Mouse (Mus musculus) cerebellum, adult 2 months (tissue): ENCODE measurements around the gene Krtcap3. TPM values are rescaled to one million over a fixed set of nuclear protein-coding genes. Genes with fewer than 3 reads are reported as not detected.
A peak's percentile ranks its signal among the peaks of the same experiment; 100 is the strongest.

Source experiments
- DNase-seq, 2 experiments: peaks; one replicate each; pipeline ENCODE4 v3.0.0; 2021
- H3K27ac ChIP-seq: fragments of 200-500 bp; 2 replicates; pipeline ENCODE4 v1.5.1; 2012; ENCODE audit warnings: low read length, control low read depth, inconsistent platforms; ENCODE audit not compliant: insufficient read depth
- H3K27me3 ChIP-seq: fragments of 200-500 bp; 2 replicates; pipeline ENCODE4 v1.6.1; 2012; ENCODE audit warnings: inconsistent platforms, mild to moderate bottlenecking, low read length, moderate library complexity; ENCODE audit not compliant: control insufficient read depth, insufficient read depth
- H3K4me1 ChIP-seq: fragments of 200-500 bp; 2 replicates; pipeline ENCODE4 v1.6.1; 2011; ENCODE audit warnings: low read length; ENCODE audit not compliant: control insufficient read depth, insufficient read depth
- H3K4me3 ChIP-seq: fragments of 200-500 bp; replicated peaks from 2 replicates; pipeline ENCODE3; 2011; ENCODE audit warnings: mild to moderate bottlenecking, low read depth, low read length, control low read depth; ENCODE audit not compliant: insufficient read depth
- CTCF ChIP-seq: fragments of 200-500 bp; IDR thresholded peaks from 2 replicates; pipeline ENCODE4 v1.5.1; 2011; ENCODE audit warnings: low read depth, mild to moderate bottlenecking, control low read depth, low read length, moderate library complexity, borderline replicate concordance; ENCODE audit not compliant: insufficient read depth
- POLR2A ChIP-seq: fragments of 200-500 bp; IDR thresholded peaks from 2 replicates; pipeline ENCODE4 v1.6.1; 2011; ENCODE audit warnings: low read length, control low read depth, borderline replicate concordance; ENCODE audit not compliant: insufficient read depth
- WGBS: fragments of 180-500 bp; shearing (Covaris S2); methylation state at CpG from one replicate; pipeline ENCODE4 v1.1.7; 2018; 5-methylcytosine and 5-hydroxymethylcytosine counted together
- polyA plus RNA-seq: library from polyadenylated mRNA; depleted of rRNA; stranded (reverse); fragments of >200 nt; gene quantifications from 2 replicates; pipeline ENCODE4 v1.2.3, GENCODE M21; 2012

Gene Krtcap3
- polyA plus RNA-seq, 1 experiment, result 4.3 TPM

- H3K4me1 ChIP-seq, result peaks cover 3% of the 10 kb centered on the region; the same call in 1 of the 2 replicates
- no peak overlapping the region for H3K27ac ChIP-seq
- H3K27me3 ChIP-seq, result no peaks in the 10 kb centered on the region
- TF ChIP-seq POLR2A, result no peak
- no peak for TF ChIP-seq CTCF
- H3K4me3 ChIP-seq, result no peak overlapping the region
- no peak for DNase-seq
- 84% methylated on average over 3 of the region's 3 CpGs for WGBS
Observed at GRCm38 (mm10) chr5:31289626-31290230, 38.2 kb downstream of the Krtcap3 start.

- 2% methylated on average over 45 of the region's 45 CpGs for WGBS
- DNase-seq, result peak; percentile 96 to 98
- peak; percentile 72; the same call in 1 of the 2 replicates for TF ChIP-seq POLR2A
- TF ChIP-seq CTCF, result no peak
- peak within 1 kb of the TSS; percentile 79 for H3K4me3 ChIP-seq
- H3K27me3 ChIP-seq, result no peaks in the 10 kb centered on the region
- peaks cover 5% of the 10 kb centered on the region; the same call in 1 of the 2 replicates for H3K4me1 ChIP-seq
- H3K27ac ChIP-seq, result peak within 1 kb of the TSS; percentile 43; the same call in 1 of the 2 replicates
Observed at GRCm38 (mm10) chr5:31290521-31291360, 39.2 kb downstream of the Krtcap3 start, which contains the start of gene Ift172. Gene Ift172, minus strand, starts transcription at chr5:31291116.

GRCm38 (mm10) chr5:31291361-31291688, 39.8 kb downstream of the Krtcap3 start:
- no peak for DNase-seq
- Histone ChIP-seq H3K27me3 (no peaks in the 10 kb centered on the region), H3K4me1 (peaks cover 5% of the 10 kb centered on the region; the same call in 1 of the 2 replicates), H3K27ac (peak overlapping the region; percentile 43; the same call in 1 of the 2 replicates), H3K4me3 (peak overlapping the region; percentile 79)
- WGBS, result 1% methylated on average over 9 of the region's 9 CpGs
- no peak for TF ChIP-seq POLR2A
- no peak for TF ChIP-seq CTCF

GRCm38 (mm10) chr5:31294964-31295605, 43.6 kb downstream of the Krtcap3 start:
- TF ChIP-seq POLR2A, result no peak
- H3K4me3 ChIP-seq, result peak overlapping the region; percentile 99
- H3K27ac ChIP-seq, result peak overlapping the region; percentile 57; the same call in 1 of the 2 replicates
- H3K4me1 ChIP-seq, result peaks cover 5% of the 10 kb centered on the region; the same call in 1 of the 2 replicates
- H3K27me3 ChIP-seq, result no peaks in the 10 kb centered on the region
- WGBS, result 3% methylated on average over 28 of the region's 29 CpGs
- peak; percentile 38 to 48 for DNase-seq

GRCm38 (mm10) chr5:31295606-31296141, 44.2 kb downstream of the Krtcap3 start, which contains the start of gene Fndc4:
Gene Fndc4, minus strand, starts transcription at chr5:31296080.
- no peaks in the 10 kb centered on the region for H3K27me3 ChIP-seq
- WGBS, result under 1% methylated on average over 46 of the region's 46 CpGs
- peak; percentile 74 to 77 for DNase-seq
- TF ChIP-seq POLR2A (peak; percentile 58; the same call in 1 of the 2 replicates), CTCF (no peak)
- H3K4me1 ChIP-seq, result peaks cover 5% of the 10 kb centered on the region; the same call in 1 of the 2 replicates
- H3K4me3 ChIP-seq, result peak within 1 kb of the TSS; percentile 99
- peak within 1 kb of the TSS; percentile 92 for H3K27ac ChIP-seq

- no peak for TF ChIP-seq CTCF
- no peak for TF ChIP-seq POLR2A
- no peak for DNase-seq
- 70% methylated on average over 13 of the region's 13 CpGs for WGBS
- H3K27ac ChIP-seq, result no peak within 1 kb of the TSS
- no peak within 1 kb of the TSS for H3K4me3 ChIP-seq
- H3K4me1 ChIP-seq, result peaks cover 5% of the 10 kb centered on the region; the same call in 1 of the 2 replicates
- H3K27me3 ChIP-seq, result no peaks in the 10 kb centered on the region
Observed at GRCm38 (mm10) chr5:31297047-31297757, 45.7 kb downstream of the Krtcap3 start, which contains the start of gene Gckr. Gene Gckr, plus strand, starts transcription at chr5:31297443.

GRCm38 (mm10) chr5:31297981-31298380, 46.5 kb downstream of the Krtcap3 start:
- H3K27me3 ChIP-seq, result no peaks in the 10 kb centered on the region
- H3K27ac ChIP-seq, result no peak overlapping the region
- TF ChIP-seq CTCF (no peak), POLR2A (no peak)
- 48% methylated on average over 3 of the region's 3 CpGs for WGBS
- no peak for DNase-seq
- H3K4me1 ChIP-seq, result peaks cover 5% of the 10 kb centered on the region; the same call in 1 of the 2 replicates
- H3K4me3 ChIP-seq, result no peak overlapping the region
